Mouse (Mus musculus): ENCODE measurements around the gene Rnase10.

GRCm38 (mm10) chr14:51007152-51007801 lies at the start of gene Rnase10:
- TF ChIP-seq MYOG (IDR thresholded peaks at IDR 0.05; ENCODE audit: control insufficient read depth in 1 of 3, insufficient read depth in 1 of 3, insufficient read length in 2 of 3, low read depth in 2 of 3) (no peak), POLR2A (IDR thresholded peaks at IDR 0.05; ENCODE audit: insufficient read length, low read depth) (no peak), USF1 (IDR thresholded peaks at IDR 0.05; ENCODE audit: low read depth) (no peak), MYOD1 (IDR thresholded peaks at IDR 0.05; ENCODE audit: control insufficient read depth in 1 of 3, insufficient read length in 2 of 3, low read depth in 2 of 3) (no peak), MAX (IDR thresholded peaks at IDR 0.05; ENCODE audit: low read depth) (no peak), CEBPB (IDR thresholded peaks at IDR 0.05; ENCODE audit: insufficient read depth, poor library complexity, severe bottlenecking) (no peak), E2F4 (IDR thresholded peaks at IDR 0.05; ENCODE audit: insufficient read depth) (no peak)

Data from myocyte (in vitro differentiated cells).